Mouse (Mus musculus) embryonic facial prominence, embryonic 13.5 days (tissue): Measurements from ENCODE around the gene Gm5475. TPM values are rescaled to one million over a fixed set of nuclear protein-coding genes. Genes with fewer than 3 reads are reported as not detected.
"Not testable (repeated sequence)": the region's sequence is repeated elsewhere in the genome, so short reads cannot be mapped to it uniquely, and the experiment has no call there.

Experiments
- ATAC-seq: fragments of 200-750 bp; cut with Nextera tagmentation; 2 replicates; pipeline ENCODE4 v1.8.0; 2017; ENCODE audit warnings: low read depth; ENCODE audit not compliant: insufficient number of reproducible peaks, insufficient read depth, low FRiP score, low TSS enrichment
- H3K27ac ChIP-seq: fragments of 300-500 bp; sonication (generic); 2 replicates; pipeline ENCODE4 v1.5.1; 2015; ENCODE audit warnings: moderate library complexity, mild to moderate bottlenecking, inconsistent platforms
- H3K27me3 ChIP-seq: fragments of 300-500 bp; sonication (generic); 2 replicates; pipeline ENCODE4 v1.6.1; 2015; ENCODE audit warnings: mild to moderate bottlenecking, inconsistent platforms
- H3K36me3 ChIP-seq: fragments of 300-500 bp; sonication (generic); 2 replicates; pipeline ENCODE4 v1.6.1; 2015; ENCODE audit warnings: mild to moderate bottlenecking, inconsistent platforms
- H3K4me1 ChIP-seq: fragments of 300-500 bp; sonication (generic); 2 replicates; pipeline ENCODE4 v1.6.1; 2015; ENCODE audit warnings: inconsistent platforms
- H3K4me2 ChIP-seq: fragments of 300-500 bp; sonication (generic); 2 replicates; pipeline ENCODE4 v1.6.1; 2015; ENCODE audit warnings: moderate library complexity, mild to moderate bottlenecking, inconsistent platforms
- H3K4me3 ChIP-seq: fragments of 300-500 bp; sonication (generic); 2 replicates; pipeline ENCODE4 v1.5.1; 2015; ENCODE audit warnings: mild to moderate bottlenecking, inconsistent platforms
- H3K9ac ChIP-seq: fragments of 300-500 bp; sonication (generic); 2 replicates; pipeline ENCODE4 v1.6.1; 2015; ENCODE audit warnings: mild to moderate bottlenecking, inconsistent platforms
- H3K9me3 ChIP-seq: fragments of 300-500 bp; sonication (generic); 2 replicates; pipeline ENCODE4 v1.6.1; 2016; ENCODE audit warnings: inconsistent platforms
- WGBS: fragments of 180-500 bp; shearing (Covaris S2); methylation state at CpG from one replicate; pipeline ENCODE4 v1.1.7; 2015; ENCODE audit warnings: mixed read lengths; 5-methylcytosine and 5-hydroxymethylcytosine counted together
- polyA plus RNA-seq: library from polyadenylated mRNA; unstranded; fragments of >200 nt; fragmentation: Nextera tagmentation; extraction: Ambion mirVana; gene quantifications from 2 replicates; pipeline ENCODE4 v1.2.1, GENCODE M21; 2015

The Gm5475 gene
- 0.10 TPM in 1 of 2 replicates, not detected in the other for polyA plus RNA-seq

DNA sequence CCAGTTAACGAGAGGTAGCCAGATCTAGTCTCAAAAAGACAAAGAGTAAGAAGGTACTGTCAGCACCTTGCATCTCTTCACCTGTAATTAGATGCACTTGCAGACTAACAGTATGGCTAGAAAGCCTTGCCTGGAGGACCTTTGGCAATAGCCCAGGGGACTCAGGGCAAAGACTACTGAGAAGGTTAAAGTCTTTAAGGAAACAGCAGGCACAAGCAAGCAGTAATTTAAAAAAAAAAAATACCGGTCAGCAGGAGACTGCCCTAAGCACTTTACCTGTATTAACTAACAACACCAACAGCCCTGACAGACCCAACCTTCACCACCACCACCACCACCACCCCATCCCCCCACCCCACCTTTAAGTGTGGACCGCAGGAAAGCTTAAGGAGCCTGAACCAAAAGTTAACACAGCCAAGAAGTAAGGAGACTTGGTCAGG lies at the start of gene Gm5475:
Gene Gm5475 (plus strand): TSS at position 390 of the 440 bp plus-strand sequence.
- ATAC-seq, H3K9me3 ChIP-seq, H3K36me3 ChIP-seq: not testable (repeated sequence)
- H3K27me3 ChIP-seq, result peaks cover 16% of the 10 kb centered on the region
- peak within 1 kb of the TSS; percentile 11; the same call in 1 of the 2 replicates for H3K27ac ChIP-seq
- H3K4me2 ChIP-seq, result peak within 1 kb of the TSS; percentile 98
- 18% methylated on average over 3 of the region's 3 CpGs for WGBS
- H3K4me1 ChIP-seq, result peaks cover 63% of the 10 kb centered on the region
- H3K4me3 ChIP-seq, result peak within 1 kb of the TSS; percentile 93
- peak within 1 kb of the TSS; percentile 91 for H3K9ac ChIP-seq

DNA sequence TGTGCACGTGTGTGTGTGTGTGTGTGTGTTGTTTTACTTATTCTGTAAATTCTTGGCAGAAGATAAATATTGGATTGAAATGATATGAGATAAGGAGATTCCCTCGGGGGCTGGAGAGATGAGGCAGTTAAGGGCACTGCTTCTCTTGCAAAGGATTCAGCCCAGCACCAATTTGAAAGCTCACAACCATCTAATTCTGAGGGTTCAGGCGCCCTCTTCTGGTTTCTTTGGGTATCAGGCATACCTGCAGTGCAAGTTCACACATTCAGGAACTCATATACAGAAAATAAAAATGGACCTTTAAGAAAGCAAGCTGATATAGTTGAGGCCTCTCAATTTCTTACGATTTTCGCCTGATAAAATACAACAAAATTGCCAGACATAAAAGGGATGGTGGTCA lies 46.9 kb upstream of the Gm5475 start:
- Histone ChIP-seq H3K4me1 (no peaks in the 10 kb centered on the region), H3K9me3 (peaks cover 12% of the 10 kb centered on the region; the same call in 1 of the 2 replicates), H3K36me3 (no peaks in the 10 kb centered on the region), H3K9ac (no peak overlapping the region), H3K4me2 (no peak overlapping the region), H3K27ac (no peak overlapping the region), H3K4me3 (no peak overlapping the region), H3K27me3 (no peaks in the 10 kb centered on the region)
- WGBS, result 31% methylated on average over 5 of the region's 5 CpGs
- no peak for ATAC-seq

DNA sequence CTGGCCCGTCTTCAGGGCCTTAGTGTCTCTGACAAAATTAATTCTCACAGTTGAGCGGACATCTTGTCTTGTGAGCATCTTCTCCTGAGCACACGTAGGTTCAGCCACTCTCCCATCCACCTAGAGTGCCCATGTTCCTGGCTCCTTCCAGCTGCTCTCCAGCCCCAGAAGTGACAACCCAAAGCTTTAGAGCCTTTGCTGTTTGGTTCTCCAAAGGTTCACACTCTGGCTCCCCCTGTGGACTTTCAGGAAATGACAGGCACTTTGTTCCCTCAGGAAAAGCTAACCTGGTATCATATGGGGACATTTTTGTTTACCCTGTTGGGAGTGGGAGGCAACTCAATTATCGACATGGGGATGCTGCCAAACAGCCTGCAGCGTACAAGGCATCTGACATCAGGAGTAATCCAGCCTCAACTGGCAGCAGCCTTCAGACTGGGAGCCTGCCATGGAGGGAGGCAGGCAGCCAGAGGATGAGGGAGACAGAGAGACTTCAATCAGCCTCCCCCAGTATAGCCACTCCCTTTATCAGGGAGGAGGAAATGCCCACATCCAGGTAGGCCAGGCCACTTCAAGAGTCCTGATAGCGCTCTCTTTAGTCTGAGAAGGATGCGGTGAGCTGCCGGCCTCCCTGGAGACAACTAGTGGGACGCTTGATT lies 44.0 kb upstream of the Gm5475 start:
- not testable (repeated sequence) for H3K4me2 ChIP-seq, H3K27ac ChIP-seq, H3K36me3 ChIP-seq, H3K27me3 ChIP-seq, H3K9ac ChIP-seq, H3K4me1 ChIP-seq, H3K4me3 ChIP-seq
- ATAC-seq, result peak; percentile 2; the same call in 1 of the 2 replicates
- 36% methylated on average over 4 of the region's 9 CpGs for WGBS
- H3K9me3 ChIP-seq, result peaks cover 11% of the 10 kb centered on the region; the same call in 1 of the 2 replicates

DNA sequence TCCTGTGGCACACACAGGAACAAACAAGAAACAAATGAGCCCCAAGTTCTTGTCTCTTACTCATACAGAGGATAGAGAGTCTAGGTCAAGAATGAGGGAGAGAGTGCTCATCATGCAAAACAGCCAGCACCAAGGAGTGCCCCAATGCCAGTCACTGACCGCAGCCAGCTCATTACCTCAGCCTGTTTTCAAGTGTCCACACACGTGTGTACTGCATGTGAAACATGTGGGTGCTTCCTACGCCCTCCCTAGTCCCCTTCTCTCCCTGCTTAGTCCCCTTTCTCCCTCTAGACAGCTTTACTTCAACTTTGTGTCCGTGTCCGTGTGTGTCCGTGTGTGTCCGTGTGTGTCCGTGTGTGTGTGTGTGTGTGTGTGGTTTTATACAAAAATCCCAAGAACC lies 42.3 kb upstream of the Gm5475 start:
- H3K27me3 ChIP-seq, result no peaks in the 10 kb centered on the region
- no peaks in the 10 kb centered on the region for H3K9me3 ChIP-seq
- H3K27ac ChIP-seq, result no peak overlapping the region
- ATAC-seq, result no peak
- whole genome bisulfite sequencing, result 86% methylated on average over 8 of the region's 8 CpGs
- no peak overlapping the region for H3K4me3 ChIP-seq
- 0 out of 2 replicates have a peak, but pooled peaks cover 4% of the 10 kb centered on the region for H3K4me1 ChIP-seq
- no peak overlapping the region for H3K4me2 ChIP-seq
- H3K36me3 ChIP-seq, result no peaks in the 10 kb centered on the region
- H3K9ac ChIP-seq, result no peak overlapping the region

DNA sequence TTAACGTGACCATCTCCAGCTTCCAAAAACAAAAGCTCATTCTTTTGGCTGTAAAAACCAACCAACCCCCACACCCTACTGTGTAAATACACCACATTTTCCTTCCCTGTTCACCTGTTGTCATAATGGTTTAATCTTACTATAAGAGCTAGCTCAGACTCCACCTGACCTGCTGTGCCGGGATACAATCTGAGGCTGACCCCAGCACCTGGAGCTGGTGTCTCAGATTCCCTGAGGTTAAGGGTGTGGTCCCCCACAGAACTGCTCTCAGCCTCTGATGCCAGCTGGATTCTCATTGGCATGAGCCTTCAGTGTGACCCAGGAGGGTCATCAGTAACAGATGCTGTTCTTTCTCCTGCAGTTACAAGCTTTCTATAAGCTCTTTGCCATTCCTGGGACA lies 41.8 kb upstream of the Gm5475 start:
- Histone ChIP-seq H3K4me1 (0 out of 2 replicates have a peak, but pooled peaks cover 4% of the 10 kb centered on the region), H3K9ac (no peak overlapping the region), H3K36me3 (no peaks in the 10 kb centered on the region), H3K4me2 (no peak overlapping the region), H3K4me3 (no peak overlapping the region), H3K27me3 (no peaks in the 10 kb centered on the region), H3K9me3 (no peaks in the 10 kb centered on the region), H3K27ac (no peak overlapping the region)
- no peak for ATAC-seq
- 52% methylated on average over 2 of the region's 2 CpGs for WGBS

DNA sequence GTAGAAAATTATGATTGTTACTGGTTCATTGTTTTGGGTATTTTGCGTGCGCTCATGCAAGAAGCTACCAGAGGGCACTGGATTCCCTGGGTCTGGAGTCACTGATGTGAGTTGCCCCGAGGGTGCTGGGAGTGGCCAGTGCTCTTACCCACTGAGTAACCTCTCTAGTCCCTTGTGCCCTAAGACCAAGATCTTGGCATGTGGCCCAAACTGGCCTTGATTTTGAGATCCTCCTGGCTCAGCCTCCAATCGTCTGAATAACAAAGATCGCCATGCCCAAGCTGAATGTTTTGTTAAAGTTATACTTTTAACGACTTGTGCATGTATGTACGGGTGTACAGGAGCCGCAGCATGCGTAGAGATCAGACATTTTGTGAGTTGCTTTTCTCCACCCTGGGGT lies 36.2 kb upstream of the Gm5475 start:
- Histone ChIP-seq H3K27me3 (no peaks in the 10 kb centered on the region), H3K4me1 (peaks cover 8% of the 10 kb centered on the region; the same call in 1 of the 2 replicates), H3K4me3 (no peak overlapping the region), H3K27ac (no peak overlapping the region), H3K36me3 (no peaks in the 10 kb centered on the region), H3K4me2 (no peak overlapping the region), H3K9ac (no peak overlapping the region), H3K9me3 (no peaks in the 10 kb centered on the region)
- 90% methylated on average over 9 of the region's 9 CpGs for WGBS
- ATAC-seq, result no peak

DNA sequence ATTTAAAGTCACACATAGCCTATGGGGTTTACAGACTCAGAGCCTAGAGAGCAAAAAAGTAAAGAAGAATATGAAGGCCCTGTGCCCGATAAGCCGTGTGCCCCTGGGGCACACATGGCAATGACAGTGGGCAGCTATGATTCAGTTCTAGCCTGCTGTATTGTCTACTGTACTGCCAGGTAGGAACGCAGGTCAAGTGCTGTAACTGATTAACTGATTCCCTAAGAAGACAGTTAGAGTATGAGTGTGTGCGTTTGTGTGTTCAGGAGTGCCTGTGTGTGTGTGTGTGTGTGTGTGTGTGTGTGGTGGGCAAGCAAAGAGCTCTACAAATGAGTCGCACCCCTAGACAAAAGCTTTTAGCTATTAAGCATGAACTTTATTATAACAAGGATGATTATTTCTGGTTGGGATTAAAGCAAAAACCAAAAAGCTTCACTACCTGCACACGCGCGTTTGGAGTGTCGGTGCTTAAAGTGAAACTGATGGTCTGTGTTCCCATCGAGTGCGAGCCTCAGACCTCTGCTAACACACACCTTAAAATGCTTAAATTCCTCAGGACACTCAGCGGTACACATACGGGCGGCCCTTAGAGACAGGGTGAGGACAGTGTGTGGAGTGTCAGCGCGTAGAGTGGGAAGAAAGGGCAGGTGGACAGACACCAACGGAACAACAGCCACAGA lies 34.3 kb upstream of the Gm5475 start:
- no peaks in the 10 kb centered on the region for H3K9me3 ChIP-seq
- no peak overlapping the region for H3K9ac ChIP-seq
- H3K4me2 ChIP-seq, result no peak overlapping the region
- no peak overlapping the region for H3K4me3 ChIP-seq
- H3K27me3 ChIP-seq, result no peaks in the 10 kb centered on the region
- H3K36me3 ChIP-seq, result peaks cover 2% of the 10 kb centered on the region
- H3K27ac ChIP-seq, result no peak overlapping the region
- H3K4me1 ChIP-seq, result peaks cover 8% of the 10 kb centered on the region; the same call in 1 of the 2 replicates
- 93% methylated on average over 17 of the region's 17 CpGs for WGBS
- no peak for ATAC-seq

DNA sequence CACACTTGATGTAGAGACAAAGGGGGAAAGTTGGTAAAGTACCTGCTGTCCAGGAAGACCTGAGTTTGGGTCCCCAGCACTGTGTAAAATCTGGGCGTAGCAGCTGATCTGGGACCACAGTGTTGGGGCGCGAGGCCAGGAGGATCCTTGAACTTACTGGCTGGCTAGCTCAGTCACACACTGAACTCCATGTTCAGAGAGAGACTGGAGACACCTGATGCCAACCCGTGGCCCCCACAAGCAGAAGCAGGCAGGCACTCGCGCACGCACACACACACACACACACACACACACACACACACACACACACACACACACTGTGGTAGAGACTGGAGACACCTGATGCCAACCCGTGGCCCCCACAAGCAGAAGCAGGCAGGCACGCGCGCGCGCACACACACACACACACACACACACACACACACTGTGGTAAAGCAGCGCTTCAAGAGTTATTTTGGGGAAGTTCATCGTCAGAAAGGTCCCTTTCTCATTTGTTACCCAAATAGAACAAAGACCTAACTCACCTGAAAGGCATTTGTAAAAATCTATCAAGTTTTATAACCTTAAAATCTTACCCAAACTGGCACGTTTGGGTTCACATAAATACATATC lies 33.6 kb upstream of the Gm5475 start:
- Histone ChIP-seq H3K4me1 (peaks cover 8% of the 10 kb centered on the region; the same call in 1 of the 2 replicates), H3K4me3 (no peak overlapping the region), H3K9ac (no peak overlapping the region), H3K4me2 (no peak overlapping the region), H3K9me3 (no peaks in the 10 kb centered on the region), H3K36me3 (peaks cover 9% of the 10 kb centered on the region), H3K27ac (no peak overlapping the region), H3K27me3 (no peaks in the 10 kb centered on the region)
- 90% methylated on average over 12 of the region's 16 CpGs for WGBS
- no peak for ATAC-seq

DNA sequence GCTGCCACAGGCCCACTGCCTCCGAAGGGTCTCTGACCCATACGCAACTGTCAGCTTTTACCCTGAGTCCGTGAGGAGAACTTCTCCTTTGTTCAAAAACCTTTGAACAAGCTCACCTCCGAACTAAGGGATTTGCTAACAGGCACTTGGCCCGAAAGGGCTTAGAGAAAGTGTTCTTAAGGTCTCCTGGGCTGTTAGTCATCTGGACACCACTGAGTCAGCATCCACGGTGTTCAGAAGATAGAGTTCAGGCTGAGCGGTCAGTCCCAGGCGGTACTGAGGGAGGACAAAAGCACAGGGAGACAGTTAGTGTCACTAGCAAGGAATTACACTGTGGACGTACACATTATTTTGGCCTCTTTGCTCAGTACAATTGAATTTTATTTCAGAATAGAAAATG lies 33.1 kb upstream of the Gm5475 start:
- ATAC-seq, result no peak
- peaks cover 14% of the 10 kb centered on the region for H3K36me3 ChIP-seq
- WGBS, result 66% methylated on average over 9 of the region's 9 CpGs
- H3K4me2 ChIP-seq, result no peak overlapping the region
- H3K9ac ChIP-seq, result no peak overlapping the region
- H3K4me3 ChIP-seq, result no peak overlapping the region
- peaks cover 8% of the 10 kb centered on the region; the same call in 1 of the 2 replicates for H3K4me1 ChIP-seq
- no peaks in the 10 kb centered on the region for H3K9me3 ChIP-seq
- no peak overlapping the region for H3K27ac ChIP-seq
- H3K27me3 ChIP-seq, result no peaks in the 10 kb centered on the region

DNA sequence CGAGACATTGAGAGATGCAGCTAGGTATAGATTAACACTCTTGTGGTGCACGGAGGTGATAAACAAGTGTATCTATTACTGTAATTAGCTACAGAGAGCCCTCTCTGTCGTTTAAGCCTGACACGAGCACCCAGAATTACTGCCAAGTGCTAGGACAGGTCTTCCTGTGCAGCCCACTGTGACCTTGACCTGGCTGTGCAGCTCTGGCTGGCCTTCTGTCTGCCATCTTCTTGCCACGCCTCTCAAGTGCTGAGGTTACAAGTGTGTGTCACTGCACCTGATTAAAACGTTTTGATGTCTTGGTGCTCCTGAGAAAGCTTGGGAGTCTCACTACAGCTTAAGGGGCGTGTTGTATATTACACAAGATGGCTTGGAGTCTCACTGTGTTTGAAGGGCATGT lies 30.9 kb upstream of the Gm5475 start:
- no peak overlapping the region for H3K4me2 ChIP-seq
- ATAC-seq, result no peak
- H3K4me1 ChIP-seq, result peaks cover 4% of the 10 kb centered on the region; the same call in 1 of the 2 replicates
- no peak overlapping the region for H3K4me3 ChIP-seq
- H3K9ac ChIP-seq, result no peak overlapping the region
- H3K27ac ChIP-seq, result no peak overlapping the region
- no peaks in the 10 kb centered on the region for H3K27me3 ChIP-seq
- no peaks in the 10 kb centered on the region for H3K9me3 ChIP-seq
- H3K36me3 ChIP-seq, result peaks cover 36% of the 10 kb centered on the region
- WGBS, result 65% methylated on average over 7 of the region's 7 CpGs

DNA sequence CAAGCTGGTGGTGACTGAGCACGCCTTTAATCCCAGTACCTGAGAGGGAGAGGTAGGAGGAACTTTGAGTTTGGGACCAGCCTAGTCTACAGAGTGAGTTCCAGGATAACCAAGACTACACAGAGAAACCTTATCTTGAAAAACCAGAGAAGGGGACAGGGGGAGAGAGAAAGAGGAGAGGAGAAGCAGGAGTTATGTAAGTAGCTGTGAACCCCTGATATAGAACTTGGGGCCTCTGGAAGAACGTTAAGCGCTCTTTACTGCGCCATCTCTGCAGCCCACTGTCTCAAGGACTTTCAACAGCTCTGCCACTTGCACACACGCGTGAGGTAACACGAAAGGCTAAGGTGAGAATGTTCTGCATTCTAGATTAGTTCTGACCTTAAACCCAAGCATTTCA lies 30.3 kb upstream of the Gm5475 start:
- 96% methylated on average over 7 of the region's 7 CpGs for WGBS
- Histone ChIP-seq H3K9ac (no peak overlapping the region), H3K4me3 (no peak overlapping the region), H3K27me3 (no peaks in the 10 kb centered on the region), H3K4me2 (no peak overlapping the region), H3K27ac (no peak overlapping the region), H3K4me1 (peaks cover 4% of the 10 kb centered on the region; the same call in 1 of the 2 replicates), H3K36me3 (peaks cover 42% of the 10 kb centered on the region), H3K9me3 (no peaks in the 10 kb centered on the region)
- no peak for ATAC-seq
